Mouse (Mus musculus) midbrain, embryonic 13.5 days (tissue): Measurements from ENCODE around the gene Snx11. TPM values are rescaled to one million over a fixed set of nuclear protein-coding genes. Genes with fewer than 3 reads are reported as not detected.

Experiments
- ATAC-seq: fragments of 200-750 bp; cut with Nextera tagmentation; 2 replicates; pipeline ENCODE4 v1.8.0; 2017; ENCODE audit warnings: mild to moderate bottlenecking, moderate TSS enrichment, moderate library complexity
- H3K27ac ChIP-seq: fragments of 300-500 bp; sonication (generic); 2 replicates; pipeline ENCODE4 v1.5.1; 2015; ENCODE audit warnings: inconsistent platforms, mild to moderate bottlenecking, moderate library complexity
- H3K27me3 ChIP-seq: fragments of 300-500 bp; sonication (generic); 2 replicates; pipeline ENCODE4 v1.6.1; 2015; ENCODE audit warnings: mild to moderate bottlenecking, inconsistent platforms
- H3K36me3 ChIP-seq: fragments of 300-500 bp; sonication (generic); 2 replicates; pipeline ENCODE4 v1.6.1; 2015; ENCODE audit warnings: mild to moderate bottlenecking, inconsistent platforms
- H3K4me1 ChIP-seq: fragments of 300-500 bp; sonication (generic); replicated peaks from 2 replicates; pipeline ENCODE4 v1.6.1; 2015; ENCODE audit warnings: inconsistent platforms
- H3K4me2 ChIP-seq: fragments of 300-500 bp; sonication (generic); replicated peaks from 2 replicates; pipeline ENCODE4 v1.6.1; 2015; ENCODE audit warnings: moderate library complexity, mild to moderate bottlenecking, inconsistent platforms
- H3K4me3 ChIP-seq: fragments of 300-500 bp; sonication (generic); replicated peaks from 2 replicates; pipeline ENCODE4 v1.5.1; 2015; ENCODE audit warnings: mild to moderate bottlenecking, inconsistent platforms
- H3K9ac ChIP-seq: fragments of 300-500 bp; sonication (generic); replicated peaks from 2 replicates; pipeline ENCODE4 v1.6.1; 2015; ENCODE audit warnings: mild to moderate bottlenecking, inconsistent platforms
- H3K9me3 ChIP-seq: fragments of 300-500 bp; sonication (generic); 2 replicates; pipeline ENCODE4 v1.6.1; 2016; ENCODE audit warnings: mild to moderate bottlenecking, inconsistent platforms
- WGBS: fragments of 180-500 bp; shearing (Covaris S2); methylation state at CpG from one replicate; pipeline ENCODE4 v1.1.7; 2015; 5-methylcytosine and 5-hydroxymethylcytosine counted together
- polyA plus RNA-seq: library from polyadenylated mRNA; unstranded; fragments of >200 nt; fragmentation: Nextera tagmentation; extraction: Ambion mirVana; gene quantifications from 2 replicates; pipeline ENCODE4 v1.2.1, GENCODE M21; 2015

Snx11 gene
- 45.6 and 47.4 TPM in 2 replicates for polyA plus RNA-seq

GRCm38 (mm10) chr11:96776968-96777962 is at the start of gene Snx11:
Gene Snx11, minus strand, starts transcription at chr11:96777559.
- Histone ChIP-seq H3K27me3 (no peaks in the 10 kb centered on the region), H3K27ac (peak within 1 kb of the TSS; percentile 68), H3K9me3 (no peaks in the 10 kb centered on the region), H3K4me3 (peak within 1 kb of the TSS; percentile 79), H3K4me1 (peaks cover 30% of the 10 kb centered on the region), H3K9ac (peak within 1 kb of the TSS; percentile 76), H3K4me2 (peak within 1 kb of the TSS; percentile 78), H3K36me3 (peaks cover 17% of the 10 kb centered on the region)
- ATAC-seq = peak; percentile 100
- 1% methylated on average over 59 of the region's 59 CpGs for WGBS

DNA sequence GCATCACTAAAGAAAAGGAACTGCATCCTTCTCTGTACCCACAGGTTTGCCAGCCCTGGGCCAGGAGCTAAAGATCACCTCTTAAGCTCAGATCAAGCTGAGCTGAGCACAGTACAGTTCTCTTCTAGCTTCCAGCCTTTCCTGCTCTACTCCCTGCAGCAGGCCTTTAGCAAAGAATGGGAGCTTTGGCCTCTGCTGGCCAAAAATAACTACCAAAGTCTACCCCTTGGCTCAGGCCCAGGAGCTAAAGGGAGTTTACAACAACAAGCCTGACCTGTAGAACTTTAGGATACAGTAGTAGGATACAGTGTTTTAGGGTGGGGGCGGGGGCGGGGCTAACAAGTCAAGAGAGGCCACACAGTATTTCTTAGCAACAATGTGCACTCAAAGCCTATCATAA is 49.1 kb upstream of the Snx11 start:
- peaks cover 24% of the 10 kb centered on the region for H3K36me3 ChIP-seq
- H3K4me2 ChIP-seq = peak overlapping the region; percentile 97
- WGBS = 89% methylated on average over 2 of the region's 2 CpGs
- H3K4me1 ChIP-seq = peaks cover 71% of the 10 kb centered on the region
- H3K27ac ChIP-seq = 0 out of 2 replicates have a peak overlapping the region, but pooled peaks have one; percentile 1
- no peaks in the 10 kb centered on the region for H3K27me3 ChIP-seq
- H3K9me3 ChIP-seq = no peaks in the 10 kb centered on the region
- H3K9ac ChIP-seq = peak overlapping the region; percentile 43
- no peak for ATAC-seq
- peak overlapping the region; percentile 2 for H3K4me3 ChIP-seq

- Histone ChIP-seq H3K4me3 (peak overlapping the region; percentile 49), H3K36me3 (peaks cover 39% of the 10 kb centered on the region), H3K9ac (peak overlapping the region; percentile 63), H3K9me3 (no peaks in the 10 kb centered on the region), H3K4me1 (peaks cover 66% of the 10 kb centered on the region), H3K4me2 (peak overlapping the region; percentile 97), H3K27me3 (no peaks in the 10 kb centered on the region), H3K27ac (peak overlapping the region; percentile 94)
- ATAC-seq = no peak
- WGBS = 37% methylated on average over 7 of the region's 7 CpGs
Observed at GRCm38 (mm10) chr11:96824783-96825495, 47.6 kb upstream of the Snx11 start.

GRCm38 (mm10) chr11:96823880-96824782 is 46.8 kb upstream of the Snx11 start:
- under 1% methylated on average over 26 of the region's 26 CpGs for WGBS
- ATAC-seq = peak; percentile 93
- Histone ChIP-seq H3K9ac (peak overlapping the region; percentile 73), H3K4me1 (peaks cover 65% of the 10 kb centered on the region), H3K27ac (peak overlapping the region; percentile 94), H3K9me3 (no peaks in the 10 kb centered on the region), H3K4me3 (peak overlapping the region; percentile 49), H3K4me2 (peak overlapping the region; percentile 97), H3K27me3 (no peaks in the 10 kb centered on the region), H3K36me3 (peaks cover 48% of the 10 kb centered on the region)

GRCm38 (mm10) chr11:96823471-96823837 is 46.1 kb upstream of the Snx11 start:
- H3K27ac ChIP-seq = peak overlapping the region; percentile 94
- 3% methylated on average over 13 of the region's 13 CpGs for WGBS
- H3K4me2 ChIP-seq = peak overlapping the region; percentile 97
- ATAC-seq = peak; percentile 19
- no peaks in the 10 kb centered on the region for H3K27me3 ChIP-seq
- peak overlapping the region; percentile 49 for H3K4me3 ChIP-seq
- H3K9me3 ChIP-seq = no peaks in the 10 kb centered on the region
- H3K9ac ChIP-seq = peak overlapping the region; percentile 73
- H3K4me1 ChIP-seq = peaks cover 59% of the 10 kb centered on the region
- peaks cover 54% of the 10 kb centered on the region for H3K36me3 ChIP-seq

GRCm38 (mm10) chr11:96822675-96823470 is 45.5 kb upstream of the Snx11 start:
- ATAC-seq = no peak
- peaks cover 53% of the 10 kb centered on the region for H3K4me1 ChIP-seq
- H3K27me3 ChIP-seq = no peaks in the 10 kb centered on the region
- peak overlapping the region; percentile 49 for H3K4me3 ChIP-seq
- H3K4me2 ChIP-seq = peak overlapping the region; percentile 97
- H3K36me3 ChIP-seq = peaks cover 60% of the 10 kb centered on the region
- no peaks in the 10 kb centered on the region for H3K9me3 ChIP-seq
- peak overlapping the region; percentile 94 for H3K27ac ChIP-seq
- 34% methylated on average over 4 of the region's 4 CpGs for WGBS
- H3K9ac ChIP-seq = peak overlapping the region; percentile 73

DNA sequence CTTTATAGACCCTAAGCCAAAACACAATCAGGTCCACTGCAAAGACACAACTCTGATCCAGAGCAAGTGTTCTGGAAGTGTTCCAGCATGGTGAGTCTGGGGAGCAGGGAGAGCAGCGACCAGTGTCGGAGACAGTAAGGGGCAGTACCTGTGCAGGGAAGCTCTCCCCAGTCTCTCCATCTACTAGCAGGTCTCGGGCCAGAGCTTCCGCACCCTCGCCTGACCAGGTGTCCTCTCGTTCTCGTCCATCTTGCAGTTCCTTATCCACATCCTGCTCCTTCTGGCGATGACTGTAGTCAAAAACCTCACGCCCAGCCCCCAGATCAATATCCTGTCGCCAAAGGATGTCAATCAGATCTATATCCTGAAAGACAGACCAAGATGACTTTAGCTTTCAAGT is 44.6 kb upstream of the Snx11 start:
- ATAC-seq = no peak
- H3K9ac ChIP-seq = no peak overlapping the region
- WGBS = 94% methylated on average over 10 of the region's 10 CpGs
- no peak overlapping the region for H3K27ac ChIP-seq
- H3K9me3 ChIP-seq = no peaks in the 10 kb centered on the region
- no peak overlapping the region for H3K4me3 ChIP-seq
- H3K4me2 ChIP-seq = no peak overlapping the region
- H3K27me3 ChIP-seq = no peaks in the 10 kb centered on the region
- peaks cover 64% of the 10 kb centered on the region for H3K36me3 ChIP-seq
- peaks cover 44% of the 10 kb centered on the region for H3K4me1 ChIP-seq

- H3K36me3 ChIP-seq = peaks cover 76% of the 10 kb centered on the region
- ATAC-seq = no peak
- no peak overlapping the region for H3K4me3 ChIP-seq
- no peak overlapping the region for H3K4me2 ChIP-seq
- H3K9me3 ChIP-seq = no peaks in the 10 kb centered on the region
- peaks cover 9% of the 10 kb centered on the region for H3K4me1 ChIP-seq
- H3K27me3 ChIP-seq = no peaks in the 10 kb centered on the region
- no peak overlapping the region for H3K27ac ChIP-seq
- 0 out of 2 replicates have a peak overlapping the region, but pooled peaks have one; percentile 12 for H3K9ac ChIP-seq
- WGBS = 85% methylated on average over 8 of the region's 8 CpGs
Observed at GRCm38 (mm10) chr11:96818128-96818710, 40.9 kb upstream of the Snx11 start.

DNA sequence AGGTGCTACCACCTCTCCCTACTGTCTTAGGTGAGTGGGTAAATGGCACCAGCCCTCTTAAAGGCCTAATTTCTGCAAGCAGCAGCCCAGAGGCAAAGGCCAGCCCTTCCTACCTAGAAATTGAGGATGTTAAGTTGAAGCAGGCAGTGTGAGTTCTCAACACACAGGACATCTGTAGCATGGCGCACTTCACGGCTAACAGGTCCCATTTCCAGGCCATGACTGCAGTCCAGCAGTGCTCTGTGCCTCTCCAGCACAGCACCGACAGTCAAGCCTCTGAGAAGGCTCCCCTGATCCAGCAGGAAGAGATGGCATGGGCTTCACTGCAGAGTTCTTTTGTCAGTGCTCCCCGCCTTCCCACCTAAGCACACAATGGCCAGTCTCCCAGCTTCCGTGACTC is 39.6 kb upstream of the Snx11 start:
- ATAC-seq = no peak
- H3K4me1 ChIP-seq = no peaks in the 10 kb centered on the region; the same call in 1 of the 2 replicates
- H3K27ac ChIP-seq = peak overlapping the region; percentile 32; the same call in 1 of the 2 replicates
- no peak overlapping the region for H3K9ac ChIP-seq
- no peak overlapping the region for H3K4me2 ChIP-seq
- H3K9me3 ChIP-seq = no peaks in the 10 kb centered on the region
- H3K27me3 ChIP-seq = no peaks in the 10 kb centered on the region
- no peak overlapping the region for H3K4me3 ChIP-seq
- WGBS = 55% methylated on average over 5 of the region's 5 CpGs
- H3K36me3 ChIP-seq = peaks cover 86% of the 10 kb centered on the region

GRCm38 (mm10) chr11:96816494-96816893 is 39.1 kb upstream of the Snx11 start:
- H3K4me1 ChIP-seq = no peaks in the 10 kb centered on the region; the same call in 1 of the 2 replicates
- no peak overlapping the region for H3K4me3 ChIP-seq
- WGBS = 94% methylated on average over 1 of the region's 1 CpGs
- ATAC-seq = no peak
- no peaks in the 10 kb centered on the region for H3K27me3 ChIP-seq
- no peak overlapping the region for H3K9ac ChIP-seq
- H3K4me2 ChIP-seq = no peak overlapping the region
- H3K27ac ChIP-seq = no peak overlapping the region
- peaks cover 86% of the 10 kb centered on the region for H3K36me3 ChIP-seq
- H3K9me3 ChIP-seq = no peaks in the 10 kb centered on the region
